Mouse (Mus musculus) adrenal gland, adult 2 months (tissue): ENCODE measurements at regions not wholly inside any gene's neighbourhood (a gene's known extent, or its start where the extent isn't known, plus 50 kb on each side); places are given as distances from the start of the nearest gene placed in this dataset.
A peak's percentile ranks its signal among the peaks of the same experiment; 100 is the strongest.

Experiments used
- DNase-seq: peaks from one replicate; pipeline ENCODE4 v3.0.0; 2021

GRCm38 (mm10) chr10:117579210-117579609 is 50.1 kb upstream of the Cpm start:
- DNase-seq, result no peak

GRCm38 (mm10) chr10:117578696-117579146 is 50.6 kb upstream of the Cpm start:
- DNase-seq, result no peak

- DNase-seq, result no peak
Observed at GRCm38 (mm10) chr10:117577970-117578695, 51.2 kb upstream of the Cpm start.

GRCm38 (mm10) chr10:117576881-117577730 is 52.2 kb upstream of the Cpm start:
- no peak for DNase-seq

- no peak for DNase-seq
Observed at GRCm38 (mm10) chr10:117576154-117576859, 53.0 kb upstream of the Cpm start.

GRCm38 (mm10) chr10:117575404-117576153 is 53.7 kb upstream of the Cpm start:
- DNase-seq, result no peak

- DNase-seq, result no peak
Observed at GRCm38 (mm10) chr10:117574915-117575314, 54.4 kb upstream of the Cpm start.

GRCm38 (mm10) chr10:117574056-117574727 is 55.1 kb upstream of the Cpm start:
- no peak for DNase-seq

GRCm38 (mm10) chr10:117573596-117573850 is 55.8 kb upstream of the Cpm start:
- DNase-seq, result no peak

GRCm38 (mm10) chr10:117572746-117573595 is 56.3 kb upstream of the Cpm start:
- DNase-seq, result no peak

GRCm38 (mm10) chr10:117571891-117572573 is 57.3 kb upstream of the Cpm start:
- DNase-seq, result no peak

GRCm38 (mm10) chr10:117570971-117571861 is 58.1 kb upstream of the Cpm start:
- peak; percentile 40 for DNase-seq

GRCm38 (mm10) chr10:117570091-117570970 is 59.0 kb upstream of the Cpm start:
- no peak for DNase-seq

- no peak for DNase-seq
Observed at GRCm38 (mm10) chr10:117569301-117570079, 59.8 kb upstream of the Cpm start.

GRCm38 (mm10) chr10:117568472-117569300 is 60.6 kb upstream of the Cpm start:
- DNase-seq, result no peak

GRCm38 (mm10) chr10:117568138-117568387 is 61.2 kb upstream of the Cpm start:
- no peak for DNase-seq
